Mouse (Mus musculus): Measurements from ENCODE around the gene Olfr823. TPM values are rescaled to one million over a fixed set of nuclear protein-coding genes. Genes with fewer than 3 reads are reported as not detected.

The Olfr823 gene
- not detected for total RNA-seq (2023)

DNA sequence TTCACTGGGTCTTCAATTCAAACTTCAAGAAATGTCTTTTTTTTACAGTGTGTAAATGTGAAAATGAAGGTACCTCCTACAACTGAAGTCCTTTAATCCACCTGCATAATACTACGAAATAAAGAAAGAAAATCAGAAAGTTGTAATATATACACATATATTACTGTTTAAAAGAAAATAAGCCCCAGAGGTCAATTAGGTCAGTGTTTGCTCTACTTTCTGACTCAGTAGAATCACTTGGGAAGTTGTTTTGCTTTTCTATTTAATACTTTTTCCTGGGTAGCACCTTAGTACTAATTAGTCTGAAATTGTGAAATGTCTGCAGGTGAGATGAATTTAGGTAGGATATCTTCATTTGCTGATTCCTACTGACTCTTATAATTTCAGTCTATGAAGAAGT is at the start of gene Olfr823:
Gene Olfr823, minus strand, starts transcription at position 101 of the 400 bp plus-strand sequence.

GRCm38 (mm10) chr10:130129900-130130299 is 14.7 kb upstream of the Olfr823 start, which contains the start of gene Olfr824:
TSS of gene Olfr824 (minus strand) at chr10:130130000.

DNA sequence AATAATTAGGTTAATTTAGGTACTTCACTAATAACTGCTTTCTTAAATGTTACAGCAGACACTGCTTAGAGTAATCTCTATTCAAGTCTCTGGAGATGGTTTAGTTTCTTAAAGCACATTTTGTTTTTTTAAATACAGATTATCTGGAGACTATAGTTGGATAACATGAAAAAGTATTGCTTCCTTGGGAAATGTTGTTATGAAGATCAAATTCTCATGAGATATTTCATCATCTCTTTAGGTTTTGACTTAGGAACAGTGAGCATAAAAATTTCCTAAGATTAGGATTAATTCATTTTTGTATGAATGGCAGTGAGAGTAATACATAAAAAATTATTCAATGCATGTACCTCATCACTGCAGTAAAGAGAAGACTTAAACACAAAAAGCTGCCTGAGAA is 44.3 kb downstream of the Olfr823 start, which contains the start of gene Olfr822:
Gene Olfr822, plus strand, starts transcription at position 301 of the 400 bp plus-strand sequence.

Other genes starting within 250 kb of the Olfr823 start
- gene Olfr814, start 235.5 kb downstream of the Olfr823 start, total RNA-seq (2023) = not detected
- not detected for gene Olfr815, start 209.5 kb downstream of the Olfr823 start, total RNA-seq (2023)
- gene Olfr816, start 199.8 kb downstream of the Olfr823 start, total RNA-seq (2023) = not detected
- gene Olfr818, start 166.3 kb downstream of the Olfr823 start, total RNA-seq (2023) = not detected
- gene Olfr819, start 148.1 kb downstream of the Olfr823 start, total RNA-seq (2023) = not detected
- gene Olfr247, start 139.2 kb downstream of the Olfr823 start, total RNA-seq (2023) = not detected
- gene Gm10310, start 130.3 kb downstream of the Olfr823 start, total RNA-seq (2023) = not detected
- gene Olfr820, start 102.8 kb downstream of the Olfr823 start, total RNA-seq (2023) = not detected
- not detected for gene Olfr821, start 85.0 kb downstream of the Olfr823 start, total RNA-seq (2023)
- gene Olfr822, start 44.2 kb downstream of the Olfr823 start, total RNA-seq (2023) = not detected
- gene Olfr824, start 14.6 kb upstream of the Olfr823 start, total RNA-seq (2023) = not detected
- not detected for gene Olfr825, start 51.4 kb upstream of the Olfr823 start, total RNA-seq (2023)
- not detected for gene Olfr826, start 68.8 kb upstream of the Olfr823 start, total RNA-seq (2023)
- not detected for gene Olfr827, start 99.0 kb upstream of the Olfr823 start, total RNA-seq (2023)
- gene Neurod4, start 164.9 kb upstream of the Olfr823 start, total RNA-seq (2023) = not detected
- gene Tespa1, start 207.5 kb upstream of the Olfr823 start, total RNA-seq (2023) = 1 to 10 TPM; 2.8 TPM